In genomic region chr11:37678484-37679193, GRCm38 (mm10) we compare ENCODE assay signal across 21 mouse cellular contexts.
DNase-seq lines count a peak whose midpoint lies in the region; ATAC-seq and TF ChIP-seq lines count a peak whose summit lies in the region.
"Had no signal": no experiment of that assay in that cellular context is flagged by ENCODE, and none has a peak within 500 bp of the region (broad histone marks: within the 10 kb centered on the region; RNA-seq: fewer than 3 reads in every experiment).

No protein-coding gene starts in this region.

- 71% methylated on average over 1 of the region's 1 CpGs for WGBS in hindbrain, embryonic 11.5 days
- 68% methylated on average over 1 of the region's 1 CpGs for WGBS in hindbrain, embryonic 10.5 days
- 8% methylated on average over 1 of the region's 1 CpGs for WGBS in midbrain, embryonic 12.5 days

- H3K79me2 ChIP-seq in CH12.LX (replicated peaks; ENCODE audit: control insufficient read depth, extremely low read depth, insufficient read depth, poor library complexity, severe bottlenecking): no peaks in the 10 kb centered on the region

- no peaks in the 10 kb centered on the region for H3K27me3 ChIP-seq in hindbrain, embryonic 11.5 days (ENCODE audit: control insufficient read depth, insufficient read depth, low read length)
- no peaks in the 10 kb centered on the region for H3K27me3 ChIP-seq in hindbrain, embryonic 10.5 days (ENCODE audit: insufficient read depth, poor library complexity, severe bottlenecking)
- H3K27me3 ChIP-seq in CH12.LX (replicated peaks): no peaks in the 10 kb centered on the region
- H3K27me3 ChIP-seq in midbrain, embryonic 12.5 days: no peaks in the 10 kb centered on the region
- H3K27me3 ChIP-seq: embryonic facial prominence, embryonic 13.5 days; heart, embryonic 15.5 days had no signal

- no peaks in the 10 kb centered on the region for H3K9me3 ChIP-seq in hindbrain, embryonic 11.5 days (ENCODE audit: control insufficient read depth, low read length)
- no peaks in the 10 kb centered on the region for H3K9me3 ChIP-seq in hindbrain, embryonic 10.5 days
- H3K9me3 ChIP-seq in CH12.LX (replicated peaks; ENCODE audit: low read length): peaks cover 35% of the 10 kb centered on the region
- H3K9me3 ChIP-seq in midbrain, embryonic 12.5 days: no peaks in the 10 kb centered on the region
- H3K9me3 ChIP-seq: embryonic facial prominence, embryonic 13.5 days; heart, embryonic 15.5 days had no signal

- H3K27ac ChIP-seq in hindbrain, embryonic 11.5 days (ENCODE audit: low read depth, low read length): no peak overlapping the region
- no peak overlapping the region for H3K27ac ChIP-seq in hindbrain, embryonic 10.5 days
- H3K27ac ChIP-seq in CH12.LX (ENCODE audit: insufficient read depth, low read depth): 0 out of 2 replicates have a peak overlapping the region, but pooled peaks have one; percentile 36
- H3K27ac ChIP-seq in midbrain, embryonic 12.5 days (replicated peaks): peak overlapping the region; percentile 61
- H3K27ac ChIP-seq: embryonic facial prominence, embryonic 13.5 days; heart, adult 2 months; heart, embryonic 15.5 days; hindbrain, postnatal 0 days had no signal

- no peak overlapping the region for H3K4me2 ChIP-seq in hindbrain, embryonic 11.5 days (replicated peaks; ENCODE audit: low read depth, low read length)
- H3K4me2 ChIP-seq in CH12.LX (ENCODE audit: insufficient read depth, low read depth, poor library complexity, severe bottlenecking): no peak overlapping the region; the same call in 1 of the 2 replicates
- H3K4me2 ChIP-seq in midbrain, embryonic 12.5 days (replicated peaks): no peak overlapping the region
- H3K4me2 ChIP-seq: embryonic facial prominence, embryonic 13.5 days; heart, embryonic 11.5 days; heart, embryonic 15.5 days had no signal

- H3K9ac ChIP-seq in hindbrain, embryonic 11.5 days (ENCODE audit: low read depth, low read length): no peak overlapping the region
- H3K9ac ChIP-seq in CH12.LX (ENCODE audit: insufficient read depth, low read depth): no peak overlapping the region
- H3K9ac ChIP-seq in midbrain, embryonic 12.5 days (replicated peaks): no peak overlapping the region
- H3K9ac ChIP-seq: embryonic facial prominence, embryonic 13.5 days; heart, embryonic 15.5 days had no signal

- ATAC-seq in hindbrain, embryonic 11.5 days (ENCODE audit: low FRiP score): peak; percentile 57; the same call in 1 of the 2 replicates
- peak; percentile 86 for ATAC-seq in midbrain, embryonic 12.5 days (ENCODE audit: low FRiP score, low read depth)
- ATAC-seq: CD4-positive, CD25-positive, alpha-beta regulatory T cell, adult 4 months; hindbrain, postnatal 0 days had no signal

- TF ChIP-seq RAD21 in CH12.LX (IDR thresholded peaks at IDR 0.05; ENCODE audit: low read depth, low read length): no peak

- intact Hi-C loops in left cerebral cortex, postnatal 25 days (cut with DNase I): no loop called here

- H3K4me3 ChIP-seq in hindbrain, embryonic 11.5 days (ENCODE audit: low read depth, low read length): no peak overlapping the region
- no peak overlapping the region for H3K4me3 ChIP-seq in hindbrain, embryonic 10.5 days
- H3K4me3 ChIP-seq in CH12.LX (replicated peaks in 1 of 3; ENCODE audit: low read depth in 2 of 3, low read length in 2 of 3, poor library complexity in 1 of 3): no peak overlapping the region
- H3K4me3 ChIP-seq in midbrain, embryonic 12.5 days: no peak overlapping the region
- H3K4me3 ChIP-seq: embryonic facial prominence, embryonic 13.5 days; heart, adult 2 months; heart, embryonic 15.5 days had no signal

- no peak for TF ChIP-seq POLR2A in CH12.LX (IDR thresholded peaks at IDR 0.05; ENCODE audit: low read depth, low read length)

- TF ChIP-seq EP300 in CH12.LX (IDR thresholded peaks at IDR 0.05; ENCODE audit: low read length): peak; percentile 55; the same call in 1 of the 2 replicates

- H3K36me3 ChIP-seq in hindbrain, embryonic 11.5 days (ENCODE audit: control insufficient read depth, insufficient read depth, low read length): no peaks in the 10 kb centered on the region
- H3K36me3 ChIP-seq in hindbrain, embryonic 10.5 days: no peaks in the 10 kb centered on the region
- no peaks in the 10 kb centered on the region for H3K36me3 ChIP-seq in CH12.LX (replicated peaks in 1 of 2; ENCODE audit: control insufficient read depth in 1 of 2, insufficient read depth in 1 of 2, low read length in 1 of 2)
- H3K36me3 ChIP-seq in midbrain, embryonic 12.5 days: no peaks in the 10 kb centered on the region
- H3K36me3 ChIP-seq: embryonic facial prominence, embryonic 13.5 days; heart, embryonic 15.5 days had no signal

- no peak for TF ChIP-seq CTCF in CH12.LX (conservative IDR thresholded peaks at IDR 0.05 in 1 of 2, IDR thresholded peaks at IDR 0.05 in 1 of 2; ENCODE audit: low read depth in 2 of 2, low read length in 2 of 2)

- no peaks in the 10 kb centered on the region for H3K4me1 ChIP-seq in hindbrain, embryonic 11.5 days (replicated peaks; ENCODE audit: control insufficient read depth, insufficient read depth, low read length)
- 0 out of 2 replicates have a peak, but pooled peaks cover 4% of the 10 kb centered on the region for H3K4me1 ChIP-seq in hindbrain, embryonic 10.5 days (replicated peaks)
- no peaks in the 10 kb centered on the region for H3K4me1 ChIP-seq in CH12.LX (ENCODE audit: control insufficient read depth in 1 of 2, insufficient read depth in 2 of 2)
- 0 out of 2 replicates have a peak, but pooled peaks cover 2% of the 10 kb centered on the region for H3K4me1 ChIP-seq in midbrain, embryonic 12.5 days
- H3K4me1 ChIP-seq: embryonic facial prominence, embryonic 13.5 days; heart, embryonic 15.5 days had no signal

- dilution Hi-C loops in CH12.LX (cut with MboI; ENCODE audit: extremely low pct_ligation_motif_present, extremely low pct_unique_long_range_greater_than_20kb, low sequenced_read_pairs): no loop called here

- DNase-seq in hindbrain, embryonic 11.5 days (ENCODE audit: low spot score): no peak
- no peak for DNase-seq in hindbrain, embryonic 10.5 days (ENCODE audit: low spot score)
- peak; percentile 79 for DNase-seq in A20 (ENCODE audit: low read depth, low spot score)
- DNase-seq in CH12.LX (ENCODE audit: extremely low read depth): no peak
- no peak for DNase-seq in left cerebral cortex, postnatal 25 days (ENCODE audit: low spot score in 2 of 2)
- no peak for DNase-seq in urinary bladder, adult 2 months (ENCODE audit: low spot score)
- no peak for DNase-seq in gastrocnemius, adult 18-20 months (ENCODE audit: low spot score)
- DNase-seq: adrenal gland, postnatal 10 days; B cell, adult 2 months; cerebellum, adult 11-12 months; cerebellum, adult 9-10 months; cerebellum, postnatal 25 days; heart, adult 2 months; heart, postnatal 14 days; kidney, adult 11 months had no signal

- in situ Hi-C loops in CH12.LX (cut with MboI; ENCODE audit: low pct_ligation_motif_present, low pct_unique_long_range_greater_than_20kb, low sequenced_read_pairs): no loop called here

TF ChIP-seq in CH12.LX, 34 proteins besides CTCF, POLR2A, EP300 and RAD21:
- TF ChIP-seq JUND (conservative IDR thresholded peaks at IDR 0.05; ENCODE audit: low read depth, low read length) (no peak), MYC (IDR thresholded peaks at IDR 0.05; ENCODE audit: low read depth, low read length) (no peak), CHD1 (IDR thresholded peaks at IDR 0.05; ENCODE audit: low read depth, low read length) (no peak), IRF4 (IDR thresholded peaks at IDR 0.05; ENCODE audit: low read depth, low read length) (peak; percentile 26; the same call in 1 of the 2 replicates), MXI1 (IDR thresholded peaks at IDR 0.05; ENCODE audit: low read depth, low read length) (no peak), POLR2AphosphoS2 (IDR thresholded peaks at IDR 0.05; ENCODE audit: low read depth, low read length) (no peak), MAX (IDR thresholded peaks at IDR 0.05; ENCODE audit: low read length) (no peak), KAT2A (IDR thresholded peaks at IDR 0.05; ENCODE audit: insufficient replicate concordance, low read length) (no peak), PAX5 (IDR thresholded peaks at IDR 0.05; ENCODE audit: low read length) (no peak), JUN (IDR thresholded peaks at IDR 0.05; ENCODE audit: insufficient read depth, low read depth, low read length) (no peak), MAFK (IDR thresholded peaks at IDR 0.05; ENCODE audit: insufficient replicate concordance, low read length) (no peak), ETS1 (conservative IDR thresholded peaks at IDR 0.05; ENCODE audit: low read depth, low read length) (no peak), TBP (conservative IDR thresholded peaks at IDR 0.05; ENCODE audit: low read depth, low read length) (no peak), USF2 (conservative IDR thresholded peaks at IDR 0.05; ENCODE audit: low read depth, low read length) (no peak), E2F4 (IDR thresholded peaks at IDR 0.05; ENCODE audit: insufficient replicate concordance, low read depth, low read length) (no peak), ZNF384 (IDR thresholded peaks at IDR 0.05; ENCODE audit: low read depth, low read length) (peak; percentile 92), ZMIZ1 (IDR thresholded peaks at IDR 0.05; ENCODE audit: low read depth, low read length) (no peak), MEF2A (IDR thresholded peaks at IDR 0.05; ENCODE audit: borderline replicate concordance, low read depth, low read length) (peak; percentile 86), MAZ (IDR thresholded peaks at IDR 0.05; ENCODE audit: low read depth, low read length) (no peak), BHLHE40 (IDR thresholded peaks at IDR 0.05; ENCODE audit: low read depth, low read length) (no peak), UBTF (IDR thresholded peaks at IDR 0.05; ENCODE audit: low read depth, low read length) (no peak), SMC3 (IDR thresholded peaks at IDR 0.05; ENCODE audit: low read depth, low read length) (no peak), NELFE (IDR thresholded peaks at IDR 0.05; ENCODE audit: low read depth, low read length) (no peak)

Comparison
In these comparisons a context has a peak if more than half of its experiments do, and no peak if none do; other contexts are left out.
1. H3K27ac ChIP-seq: peak in CH12.LX (single experiment) and midbrain, embryonic 12.5 days (single experiment); none in hindbrain, embryonic 11.5 days (single experiment) and hindbrain, embryonic 10.5 days (single experiment).